Mouse (Mus musculus) skeletal muscle tissue, postnatal 0 days (tissue): ENCODE data around the gene Hyal4. TPM values are rescaled to one million over a fixed set of nuclear protein-coding genes. Genes with fewer than 3 reads are reported as not detected.

Experiments used
- polyA plus RNA-seq: library from polyadenylated mRNA; unstranded; fragments of >200 nt; fragmentation: Nextera tagmentation; extraction: Ambion mirVana; gene quantifications from 2 replicates; pipeline ENCODE4 v1.2.1, GENCODE M21; 2015

The Hyal4 gene
- polyA plus RNA-seq, result not detected in 2 replicates

GRCm38 (mm10) chr6:24748029-24748428 lies at the start of gene Hyal4:
TSS of gene Hyal4 (plus strand) at chr6:24748329.

GRCm38 (mm10) chr6:24732945-24733344 lies 15.2 kb upstream of the Hyal4 start, which contains the start of gene Hyal6:
TSS of gene Hyal6 (plus strand) at chr6:24733245.

GRCm38 (mm10) chr6:24790888-24791287 lies 42.8 kb downstream of the Hyal4 start, which contains the start of gene Spam1:
TSS of gene Spam1 (plus strand) at chr6:24791188.

Other genes with a start within 250 kb of the Hyal4 start
- gene Iqub, start 233.3 kb upstream of the Hyal4 start, polyA plus RNA-seq, result 0.05 and 0.08 TPM in 2 replicates
- 994 and 1,116 TPM in 2 replicates for gene Ndufa5, start 220.3 kb upstream of the Hyal4 start, polyA plus RNA-seq
- 0.67 and 0.91 TPM in 2 replicates for gene Asb15, start 220.2 kb upstream of the Hyal4 start, polyA plus RNA-seq
- 67.1 and 72.1 TPM in 2 replicates for gene Lmod2, start 150.6 kb upstream of the Hyal4 start, polyA plus RNA-seq
- gene Wasl, start 83.3 kb upstream of the Hyal4 start, polyA plus RNA-seq, result 44.4 and 50.8 TPM in 2 replicates
- not detected in 2 replicates for gene Hyal6, start 15.1 kb upstream of the Hyal4 start, polyA plus RNA-seq
- not detected in 2 replicates for gene Spam1, start 42.9 kb downstream of the Hyal4 start, polyA plus RNA-seq
- gene Hyal5, start 109.7 kb downstream of the Hyal4 start, polyA plus RNA-seq, result not detected in 2 replicates
- gene Tmem229a, start 208.0 kb downstream of the Hyal4 start, polyA plus RNA-seq, result 0.17 and 0.29 TPM in 2 replicates